Mouse (Mus musculus): Measurements from ENCODE around the gene Cep131.

Gene Cep131

DNA sequence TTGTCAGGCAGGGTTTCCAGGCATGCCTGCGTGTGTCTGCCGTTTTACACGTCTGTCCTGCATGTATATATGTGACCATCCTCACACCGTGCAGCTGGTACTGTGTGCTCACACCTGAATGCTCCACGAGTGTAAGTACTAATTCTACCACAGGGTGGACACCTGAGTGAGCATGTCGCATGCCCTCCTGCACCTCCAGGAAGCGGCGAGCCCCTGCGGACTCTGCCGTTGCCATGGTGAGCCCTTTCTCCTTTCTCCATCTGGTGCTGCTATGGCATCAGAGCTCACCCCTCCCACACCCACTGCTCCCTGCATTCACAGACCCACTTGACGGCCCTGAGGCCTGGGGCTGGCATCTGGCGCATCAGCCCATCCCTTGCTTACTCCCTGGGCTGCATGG is 63.8 kb downstream of the Cep131 start:
- no peak for DNase-seq (ENCODE audit: low spot score)

DNA sequence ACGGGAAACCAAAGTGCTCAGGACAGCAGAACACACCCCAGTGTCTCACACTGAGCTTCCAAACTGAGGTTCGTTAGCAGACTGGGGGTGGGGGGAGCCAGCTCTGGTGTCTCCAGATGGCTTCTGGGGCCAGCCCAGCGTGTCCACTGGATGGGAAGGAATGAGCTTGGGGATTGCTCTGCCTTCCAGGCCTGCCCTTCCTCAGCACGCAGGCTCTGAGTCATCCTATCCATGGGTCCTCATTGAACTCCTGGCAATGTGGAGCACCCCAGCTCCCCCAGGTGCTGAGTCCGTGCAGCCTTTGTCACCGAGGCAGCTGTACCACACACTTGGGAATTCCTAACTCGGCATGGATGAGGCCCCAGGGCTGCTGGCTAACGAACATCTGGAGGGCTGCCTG is 64.4 kb downstream of the Cep131 start:
- no peak for DNase-seq (ENCODE audit: low spot score)

DNA sequence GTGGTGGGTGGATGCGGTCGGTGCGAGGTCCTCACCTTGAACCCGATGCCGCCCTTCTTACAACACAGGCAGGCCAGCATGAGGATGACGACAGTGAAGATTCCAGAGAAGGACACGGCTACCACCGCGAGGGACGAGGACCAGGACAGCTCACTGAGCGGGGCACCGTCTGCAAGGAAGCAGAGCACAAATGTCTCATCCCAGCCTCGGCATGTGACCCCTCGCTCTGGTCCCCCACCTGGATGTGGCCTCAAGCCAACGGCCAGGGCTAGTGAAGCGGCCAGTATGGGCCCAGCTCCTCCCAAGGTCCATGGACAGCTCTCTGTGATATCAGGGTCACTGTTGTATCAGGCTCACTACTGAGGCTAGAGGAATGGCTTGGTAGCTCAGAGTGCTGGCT is 65.3 kb downstream of the Cep131 start:
- no peak for DNase-seq (ENCODE audit: low spot score)

DNA sequence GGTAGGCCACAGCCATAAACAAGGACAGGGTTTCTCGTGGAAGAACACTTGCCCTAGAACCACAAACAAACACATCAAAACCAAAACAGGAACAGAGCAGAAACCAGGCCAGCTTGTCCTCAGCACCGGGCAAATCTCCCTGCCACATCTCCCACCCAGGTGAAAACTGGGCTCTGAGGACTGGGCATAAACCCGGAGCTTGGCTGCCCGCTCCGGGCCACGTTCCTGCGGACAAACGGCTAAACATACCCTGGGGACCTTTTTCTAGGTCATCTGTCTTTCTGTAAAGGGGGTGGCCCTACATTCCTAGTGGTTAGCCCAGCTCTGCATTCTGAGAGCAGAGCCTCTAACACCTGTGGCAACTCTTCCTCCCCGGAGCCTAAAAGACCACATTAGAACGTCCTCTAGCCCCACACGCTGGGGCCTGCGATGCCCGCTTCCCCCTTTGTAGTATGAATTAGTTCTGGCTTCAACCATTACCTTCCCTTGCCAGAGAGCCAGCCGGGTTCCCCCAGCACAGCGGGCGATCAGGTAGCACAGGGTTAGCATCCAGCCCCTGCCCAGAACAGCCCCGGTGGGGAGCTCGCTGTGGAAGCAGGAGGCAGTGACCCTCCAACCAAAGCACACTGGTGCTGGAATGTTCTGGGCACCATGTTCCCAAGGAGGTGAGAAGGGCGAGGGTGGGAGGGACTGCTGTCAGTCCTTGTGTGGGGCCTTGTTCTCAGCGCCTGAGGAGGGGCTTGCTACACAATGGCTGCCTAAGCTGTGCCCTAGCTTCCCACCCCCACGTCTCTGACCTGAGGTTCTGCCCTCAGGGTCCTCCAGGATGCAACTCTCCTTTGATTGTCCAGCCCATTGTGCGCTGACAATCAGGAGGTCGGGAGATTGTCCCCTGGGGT is 66.8 kb downstream of the Cep131 start:
- no peak for DNase-seq (ENCODE audit: low spot score)

DNA sequence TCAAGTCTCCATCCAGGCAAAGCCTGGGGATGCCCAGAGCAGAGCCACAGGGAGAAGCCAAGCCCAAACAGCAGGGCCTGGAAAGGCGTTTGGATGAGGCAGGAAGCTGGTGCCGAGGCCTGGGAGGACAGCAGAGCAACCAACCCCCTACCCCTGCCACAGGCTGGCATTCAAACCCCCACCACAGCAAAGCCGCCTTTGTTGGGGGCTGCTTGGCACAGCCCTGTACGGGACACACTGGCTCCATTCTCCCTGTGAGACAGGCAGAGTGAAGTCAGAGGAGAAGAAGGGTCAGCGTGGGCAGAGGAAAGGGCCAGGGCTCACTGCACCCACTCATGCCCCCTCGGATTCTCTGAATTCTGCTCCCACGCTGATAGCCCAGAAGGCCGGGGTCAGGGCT is 69.6 kb downstream of the Cep131 start:
- no peak for DNase-seq (ENCODE audit: low spot score)

DNA sequence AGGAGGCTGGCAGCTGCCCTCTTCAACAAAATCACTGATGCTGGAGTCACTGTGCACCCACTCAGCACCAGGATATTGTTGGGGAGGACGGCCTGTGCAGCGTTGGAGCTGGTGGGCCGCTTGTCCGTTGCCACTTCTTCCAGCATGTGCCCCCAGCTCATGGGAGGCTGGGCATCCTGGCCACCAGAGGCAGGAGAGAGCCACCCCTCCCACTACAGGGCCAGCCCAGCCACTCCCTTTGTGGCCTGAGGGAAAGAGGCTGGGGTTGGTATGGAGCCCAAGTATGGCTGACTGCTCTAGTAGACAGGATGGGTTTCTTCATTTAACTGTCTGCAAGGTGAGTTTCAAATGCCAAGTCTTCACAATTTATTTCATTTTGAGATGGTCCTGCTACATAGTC is 71.9 kb downstream of the Cep131 start:
- no peak for DNase-seq (ENCODE audit: low spot score)
